Mouse (Mus musculus): ENCODE measurements around the gene L3mbtl1. TPM values are rescaled to one million over a fixed set of nuclear protein-coding genes. Genes with fewer than 3 reads are reported as not detected.

L3mbtl1 gene
- polyA plus RNA-seq, 2 experiments: 0.29 to 0.78 TPM

DNA sequence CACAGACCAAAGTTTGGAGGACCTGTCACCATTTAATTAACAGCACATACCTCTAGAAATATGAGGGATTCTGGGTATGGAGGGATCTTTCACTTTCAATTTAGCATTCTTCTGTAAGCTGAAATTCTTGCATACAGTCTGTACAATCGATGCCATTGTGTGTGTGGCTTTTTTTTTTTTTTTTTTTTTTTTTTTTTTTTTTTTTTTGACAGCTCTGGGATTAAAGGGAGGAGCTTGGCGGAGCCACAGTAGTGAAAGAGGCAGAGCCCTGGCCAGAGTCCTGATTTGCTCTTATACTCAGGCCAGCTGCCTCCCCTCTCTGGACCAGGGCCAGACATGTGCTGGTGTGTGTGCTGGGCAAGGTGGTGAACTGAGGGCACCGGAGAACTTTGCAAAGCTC lies 42.7 kb downstream of the L3mbtl1 start:
- ATAC-seq (ENCODE audit: low FRiP score, low read depth): no peak
- 52% methylated on average over 3 of the region's 3 CpGs for WGBS
- peak; percentile 79 for DNase-seq (ENCODE audit: low spot score)

GRCm38 (mm10) chr2:162986764-162987163 lies 43.5 kb downstream of the L3mbtl1 start:
- Histone ChIP-seq H3K9ac (ENCODE audit: low read depth, low read length, severe bottlenecking) (0 out of 2 replicates have a peak overlapping the region, but pooled peaks have one; percentile 7), H3K4me2 (replicated peaks; ENCODE audit: low read depth, low read length, severe bottlenecking) (no peak overlapping the region), H3K4me1 (ENCODE audit: control insufficient read depth, insufficient read depth, low read length) (no peaks in the 10 kb centered on the region), H3K36me3 (ENCODE audit: control insufficient read depth, insufficient read depth, low read length) (no peaks in the 10 kb centered on the region), H3K9me3 (ENCODE audit: control insufficient read depth, low read length) (no peaks in the 10 kb centered on the region), H3K4me3 (replicated peaks; ENCODE audit: low read length) (no peak overlapping the region), H3K27me3 (ENCODE audit: control insufficient read depth, insufficient read depth, low read length) (no peaks in the 10 kb centered on the region), H3K27ac (replicated peaks; ENCODE audit: low read depth, low read length) (no peak overlapping the region)
- WGBS: 89% methylated on average over 3 of the region's 3 CpGs
- no peak for TF ChIP-seq POLR2A (IDR thresholded peaks at IDR 0.05; ENCODE audit: borderline replicate concordance, extremely low read depth, insufficient read depth, insufficient read length)
- DNase-seq (ENCODE audit: low spot score) (no peak), ATAC-seq (ENCODE audit: low FRiP score, low read depth) (no peak)

More for the DNA sequence above, 42.7 kb downstream of the L3mbtl1 start:
- Histone ChIP-seq H3K4me2 (replicated peaks; ENCODE audit: low read depth, low read length, severe bottlenecking) (no peak overlapping the region), H3K9me3 (ENCODE audit: control insufficient read depth, low read length) (no peaks in the 10 kb centered on the region), H3K4me3 (replicated peaks; ENCODE audit: low read length) (no peak overlapping the region), H3K27me3 (ENCODE audit: control insufficient read depth, insufficient read depth, low read length) (no peaks in the 10 kb centered on the region), H3K4me1 (ENCODE audit: control insufficient read depth, insufficient read depth, low read length) (no peaks in the 10 kb centered on the region), H3K36me3 (ENCODE audit: control insufficient read depth, insufficient read depth, low read length) (no peaks in the 10 kb centered on the region), H3K27ac (replicated peaks; ENCODE audit: low read depth, low read length) (no peak overlapping the region), H3K9ac (ENCODE audit: low read depth, low read length, severe bottlenecking) (no peak overlapping the region)
- TF ChIP-seq POLR2A (IDR thresholded peaks at IDR 0.05; ENCODE audit: borderline replicate concordance, extremely low read depth, insufficient read depth, insufficient read length): no peak

DNA sequence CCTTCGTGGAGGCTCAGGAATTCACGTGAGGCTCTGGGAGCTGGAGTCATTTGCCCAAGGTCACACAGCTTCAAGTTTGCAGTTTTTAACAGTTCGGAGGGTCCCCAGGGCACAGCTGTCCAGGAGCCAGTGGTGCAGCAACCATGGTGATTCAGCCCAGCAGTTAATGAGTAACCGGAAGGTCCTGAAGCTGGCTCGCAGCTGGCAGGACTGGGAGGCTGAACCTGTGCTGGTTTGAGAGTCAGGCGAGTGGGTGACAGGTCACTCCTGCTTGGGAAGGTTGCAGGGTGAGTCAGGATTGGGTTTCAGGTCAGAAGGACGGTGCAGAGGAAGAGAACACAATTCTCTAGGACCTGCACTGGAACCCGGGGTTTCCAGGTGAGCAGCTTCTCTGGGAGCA lies 43.9 kb downstream of the L3mbtl1 start, which contains the start of gene Sgk2:
TSS of gene Sgk2 (plus strand) at position 113 of the 400 bp plus-strand sequence.
- H3K4me1 ChIP-seq (ENCODE audit: control insufficient read depth, insufficient read depth, low read length): no peaks in the 10 kb centered on the region
- no peaks in the 10 kb centered on the region for H3K36me3 ChIP-seq (ENCODE audit: control insufficient read depth, insufficient read depth, low read length)
- no peak for TF ChIP-seq POLR2A (IDR thresholded peaks at IDR 0.05; ENCODE audit: borderline replicate concordance, extremely low read depth, insufficient read depth, insufficient read length)
- H3K9ac ChIP-seq (ENCODE audit: low read depth, low read length, severe bottlenecking): 0 out of 2 replicates have a peak within 1 kb of the TSS, but pooled peaks have one; percentile 7
- no peak within 1 kb of the TSS for H3K27ac ChIP-seq (replicated peaks; ENCODE audit: low read depth, low read length)
- H3K4me3 ChIP-seq (replicated peaks; ENCODE audit: low read length): no peak within 1 kb of the TSS
- WGBS: 62% methylated on average over 8 of the region's 8 CpGs
- no peaks in the 10 kb centered on the region for H3K27me3 ChIP-seq (ENCODE audit: control insufficient read depth, insufficient read depth, low read length)
- no peak within 1 kb of the TSS for H3K4me2 ChIP-seq (replicated peaks; ENCODE audit: low read depth, low read length, severe bottlenecking)
- H3K9me3 ChIP-seq (ENCODE audit: control insufficient read depth, low read length): no peaks in the 10 kb centered on the region
- ATAC-seq (ENCODE audit: low FRiP score, low read depth): no peak
- no peak for DNase-seq (ENCODE audit: low spot score)

DNA sequence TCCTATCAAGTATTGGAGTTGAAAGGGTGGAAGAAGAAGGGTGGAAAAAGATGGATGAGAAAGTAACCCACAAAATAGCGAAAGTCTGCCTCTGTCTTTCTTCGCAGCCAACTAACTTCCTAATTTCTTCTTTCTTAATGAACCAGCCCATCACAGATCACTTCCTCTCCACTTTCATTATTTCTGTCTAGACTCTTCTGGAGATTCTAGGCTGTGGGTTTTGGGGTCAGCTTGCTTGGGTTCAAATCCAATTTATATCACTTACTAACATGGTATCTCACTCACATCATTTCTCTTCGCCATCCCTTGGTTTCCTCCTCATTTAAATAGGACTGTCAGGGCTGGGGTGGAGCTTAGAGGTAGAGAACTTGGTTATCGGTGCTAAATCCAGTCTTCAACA lies 45.0 kb downstream of the L3mbtl1 start:
- Histone ChIP-seq H3K36me3 (ENCODE audit: control insufficient read depth, insufficient read depth, low read length) (no peaks in the 10 kb centered on the region), H3K4me2 (replicated peaks; ENCODE audit: low read depth, low read length, severe bottlenecking) (no peak overlapping the region), H3K9me3 (ENCODE audit: control insufficient read depth, low read length) (no peaks in the 10 kb centered on the region), H3K27ac (replicated peaks; ENCODE audit: low read depth, low read length) (no peak overlapping the region), H3K27me3 (ENCODE audit: control insufficient read depth, insufficient read depth, low read length) (no peaks in the 10 kb centered on the region), H3K4me1 (ENCODE audit: control insufficient read depth, insufficient read depth, low read length) (no peaks in the 10 kb centered on the region), H3K4me3 (replicated peaks; ENCODE audit: low read length) (no peak overlapping the region), H3K9ac (ENCODE audit: low read depth, low read length, severe bottlenecking) (no peak overlapping the region)
- 85% methylated on average over 4 of the region's 4 CpGs for WGBS
- DNase-seq (ENCODE audit: low spot score): no peak
- ATAC-seq (ENCODE audit: low FRiP score, low read depth): no peak
- no peak for TF ChIP-seq POLR2A (IDR thresholded peaks at IDR 0.05; ENCODE audit: borderline replicate concordance, extremely low read depth, insufficient read depth, insufficient read length)

- H3K9ac ChIP-seq (ENCODE audit: low read depth, low read length, severe bottlenecking): no peak overlapping the region
- H3K9me3 ChIP-seq (ENCODE audit: control insufficient read depth, low read length): no peaks in the 10 kb centered on the region
- no peak for DNase-seq (ENCODE audit: low spot score)
- H3K4me2 ChIP-seq (replicated peaks; ENCODE audit: low read depth, low read length, severe bottlenecking): no peak overlapping the region
- H3K4me1 ChIP-seq (ENCODE audit: control insufficient read depth, insufficient read depth, low read length): no peaks in the 10 kb centered on the region
- whole genome bisulfite sequencing: 31% methylated on average over 6 of the region's 6 CpGs
- TF ChIP-seq POLR2A (IDR thresholded peaks at IDR 0.05; ENCODE audit: borderline replicate concordance, extremely low read depth, insufficient read depth, insufficient read length): no peak
- no peaks in the 10 kb centered on the region for H3K27me3 ChIP-seq (ENCODE audit: control insufficient read depth, insufficient read depth, low read length)
- no peak overlapping the region for H3K4me3 ChIP-seq (replicated peaks; ENCODE audit: low read length)
- no peaks in the 10 kb centered on the region for H3K36me3 ChIP-seq (ENCODE audit: control insufficient read depth, insufficient read depth, low read length)
- H3K27ac ChIP-seq (replicated peaks; ENCODE audit: low read depth, low read length): no peak overlapping the region
- ATAC-seq (ENCODE audit: low FRiP score, low read depth): no peak
Observed at GRCm38 (mm10) chr2:162991394-162992083, 48.3 kb downstream of the L3mbtl1 start.
